ENCODE assay signal across 8 mouse cellular contexts in the genomic region with DNA sequence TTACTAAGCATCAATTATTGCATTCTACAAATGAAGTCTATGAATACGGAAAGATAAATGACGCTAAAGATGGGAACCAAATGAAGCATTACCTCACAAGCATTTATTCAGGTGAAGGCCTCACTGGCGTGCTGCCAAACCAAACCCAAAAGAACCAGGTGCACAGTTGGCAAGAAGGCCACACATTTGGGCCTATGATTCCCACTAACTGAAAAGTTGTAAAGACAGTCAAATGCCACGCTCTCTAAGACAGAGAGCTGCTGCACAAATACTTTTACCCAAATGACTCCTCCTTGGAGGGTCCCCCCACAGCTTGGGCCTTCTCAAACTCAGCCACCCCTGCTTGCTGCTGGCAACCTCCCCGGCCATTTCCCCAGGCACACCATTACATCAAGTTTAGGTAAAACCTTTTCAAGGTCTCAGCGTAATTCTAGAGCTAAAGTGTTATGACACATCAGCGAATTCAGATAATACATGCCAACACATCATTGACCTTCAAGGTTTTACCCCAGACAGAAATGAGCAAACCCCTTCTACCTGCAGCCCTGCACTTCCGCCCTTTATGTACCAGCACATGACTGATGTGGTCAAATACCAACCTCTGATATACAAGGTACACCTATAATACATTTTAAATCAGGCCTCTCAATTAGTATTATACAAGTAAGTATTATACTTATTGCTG. TPM values are rescaled to one million over a fixed set of nuclear protein-coding genes. Genes with fewer than 3 reads are reported as not detected.
DNase-seq lines count a peak whose midpoint lies in the region; ATAC-seq lines count a peak whose summit lies in the region.

No protein-coding gene starts in this region.

- intact Hi-C loops in heart, postnatal 14 days (cut with DNase I), result no loop called here

- H3K9me3 ChIP-seq in heart, embryonic 11.5 days (replicated peaks; ENCODE audit: control insufficient read depth, low read length), result no peaks in the 10 kb centered on the region
- H3K9me3 ChIP-seq in embryonic facial prominence, embryonic 12.5 days, result no peaks in the 10 kb centered on the region
- H3K9me3 ChIP-seq in kidney, embryonic 15.5 days (replicated peaks), result no peaks in the 10 kb centered on the region

- no peak for ATAC-seq in heart, embryonic 11.5 days (replicated peaks; ENCODE audit: insufficient number of reproducible peaks, low FRiP score, low TSS enrichment)
- ATAC-seq in CD4-positive, CD25-positive, alpha-beta regulatory T cell, adult 4 months, result peak; percentile 14
- ATAC-seq in embryonic facial prominence, embryonic 12.5 days (ENCODE audit: insufficient number of reproducible peaks, insufficient read depth, low FRiP score, low TSS enrichment), result no peak
- ATAC-seq in kidney, embryonic 15.5 days (replicated peaks; ENCODE audit: low FRiP score), result no peak
- no peak for ATAC-seq in frontal cortex, adult (ENCODE audit: low TSS enrichment)

- peak overlapping the region; percentile 93 for H3K27ac ChIP-seq in heart, embryonic 11.5 days (ENCODE audit: low read depth, low read length)
- H3K27ac ChIP-seq in embryonic facial prominence, embryonic 12.5 days, result 0 out of 2 replicates have a peak overlapping the region, but pooled peaks have one; percentile 11
- peak overlapping the region; percentile 96 for H3K27ac ChIP-seq in kidney, embryonic 15.5 days

- H3K9ac ChIP-seq in heart, embryonic 11.5 days (ENCODE audit: low read depth, low read length), result peak overlapping the region; percentile 100
- H3K9ac ChIP-seq in embryonic facial prominence, embryonic 12.5 days, result peak overlapping the region; percentile 95
- H3K9ac ChIP-seq in kidney, embryonic 15.5 days, result peak overlapping the region; percentile 98

- peak overlapping the region; percentile 90 for H3K4me2 ChIP-seq in heart, embryonic 11.5 days
- H3K4me2 ChIP-seq in embryonic facial prominence, embryonic 12.5 days (replicated peaks), result peak overlapping the region; percentile 83
- peak overlapping the region; percentile 78 for H3K4me2 ChIP-seq in kidney, embryonic 15.5 days

- 40% methylated on average over 8 of the region's 8 CpGs for WGBS in heart, embryonic 11.5 days (ENCODE audit: insufficient replicate concordance)
- WGBS in embryonic facial prominence, embryonic 12.5 days, result 51% methylated on average over 8 of the region's 8 CpGs
- 43% methylated on average over 8 of the region's 8 CpGs for WGBS in kidney, embryonic 15.5 days

- DNase-seq in heart, postnatal 14 days, result no peak
- DNase-seq in naive thymus-derived CD4-positive, alpha-beta T cell, adult 2 months (ENCODE audit: low read depth), result peak; percentile 32
- DNase-seq in right cerebral cortex, postnatal 14 days, result no peak

- H3K36me3 ChIP-seq in heart, embryonic 11.5 days (ENCODE audit: control insufficient read depth, insufficient read depth, low read length), result peaks cover 44% of the 10 kb centered on the region
- H3K36me3 ChIP-seq in embryonic facial prominence, embryonic 12.5 days, result peaks cover 49% of the 10 kb centered on the region
- peaks cover 52% of the 10 kb centered on the region for H3K36me3 ChIP-seq in kidney, embryonic 15.5 days

- H3K4me1 ChIP-seq in heart, embryonic 11.5 days (ENCODE audit: control insufficient read depth, insufficient read depth, low read length), result peaks cover 36% of the 10 kb centered on the region
- H3K4me1 ChIP-seq in embryonic facial prominence, embryonic 12.5 days, result peaks cover 25% of the 10 kb centered on the region
- peaks cover 44% of the 10 kb centered on the region for H3K4me1 ChIP-seq in kidney, embryonic 15.5 days

- H3K4me3 ChIP-seq in heart, embryonic 11.5 days (ENCODE audit: low read depth, low read length), result peak overlapping the region; percentile 98
- H3K4me3 ChIP-seq in embryonic facial prominence, embryonic 12.5 days, result peak overlapping the region; percentile 84
- H3K4me3 ChIP-seq in kidney, embryonic 15.5 days (replicated peaks), result peak overlapping the region; percentile 93

- no peaks in the 10 kb centered on the region for H3K27me3 ChIP-seq in heart, embryonic 11.5 days (ENCODE audit: control insufficient read depth, insufficient read depth, low read length)
- H3K27me3 ChIP-seq in embryonic facial prominence, embryonic 12.5 days, result no peaks in the 10 kb centered on the region
- no peaks in the 10 kb centered on the region for H3K27me3 ChIP-seq in kidney, embryonic 15.5 days

RNA-seq across cellular contexts. Expression of a gene that starts 1.5 kb away (rescaled TPM):
- 53.4 and 59.1 TPM in 2 replicates for polyA plus RNA-seq in heart, embryonic 11.5 days (2014; fragmentation: Nextera tagmentation; extraction: Ambion mirVana)
- total RNA-seq in heart, postnatal 14 days (2021), result 100 to 1,000 TPM in 1 of 2 experiments, 10 to 100 TPM in 1; 90.2 to 105 TPM
- 10 to 100 TPM; 40.3 to 48.1 TPM for polyA plus RNA-seq in CD4-positive, CD25-positive, alpha-beta regulatory T cell, adult 4 months (2017; shearing (Covaris generic))
- polyA plus RNA-seq in embryonic facial prominence, embryonic 12.5 days (2016; fragmentation: Nextera tagmentation; extraction: Ambion mirVana), result 40.5 and 45.1 TPM in 2 replicates
- 50.3 and 56.1 TPM in 2 replicates for polyA plus RNA-seq in kidney, embryonic 15.5 days (2015; fragmentation: Nextera tagmentation; extraction: Ambion mirVana)

RNA-seq across cellular contexts. Expression of a gene that starts 5.4 kb away (rescaled TPM):
- polyA plus RNA-seq in heart, embryonic 11.5 days (2014; fragmentation: Nextera tagmentation; extraction: Ambion mirVana), result 0.09 TPM in 1 of 2 replicates, not detected in the other
- total RNA-seq in heart, postnatal 14 days (2021), result under 1 TPM; 0.10 to 0.24 TPM
- polyA plus RNA-seq in CD4-positive, CD25-positive, alpha-beta regulatory T cell, adult 4 months (2017; shearing (Covaris generic)), result not detected
- polyA plus RNA-seq in embryonic facial prominence, embryonic 12.5 days (2016; fragmentation: Nextera tagmentation; extraction: Ambion mirVana), result 0.11 and 0.19 TPM in 2 replicates
- 0.06 and 0.14 TPM in 2 replicates for polyA plus RNA-seq in kidney, embryonic 15.5 days (2015; fragmentation: Nextera tagmentation; extraction: Ambion mirVana)

RNA-seq across cellular contexts. Expression of a gene that starts 33.1 kb away (rescaled TPM):
- 160 and 165 TPM in 2 replicates for polyA plus RNA-seq in heart, embryonic 11.5 days (2014; fragmentation: Nextera tagmentation; extraction: Ambion mirVana)
- 100 to 1,000 TPM; 980 to 999 TPM for total RNA-seq in heart, postnatal 14 days (2021)
- polyA plus RNA-seq in CD4-positive, CD25-positive, alpha-beta regulatory T cell, adult 4 months (2017; shearing (Covaris generic)), result 10 to 100 TPM; 38.4 to 40.9 TPM
- 58.4 and 61.8 TPM in 2 replicates for polyA plus RNA-seq in embryonic facial prominence, embryonic 12.5 days (2016; fragmentation: Nextera tagmentation; extraction: Ambion mirVana)
- 113 and 122 TPM in 2 replicates for polyA plus RNA-seq in kidney, embryonic 15.5 days (2015; fragmentation: Nextera tagmentation; extraction: Ambion mirVana)

Comparison
In these comparisons a context has a peak if more than half of its experiments do, and no peak if none do; other contexts are left out.
1. H3K27ac ChIP-seq: peak in every context shown above with its lines; median percentile 96 in kidney, embryonic 15.5 days; 93 in heart, embryonic 11.5 days; 11 in embryonic facial prominence, embryonic 12.5 days.